Mouse (Mus musculus): ENCODE data around the gene 7530416G11Rik. TPM values are rescaled to one million over a fixed set of nuclear protein-coding genes. Genes with fewer than 3 reads are reported as not detected.
A peak's percentile ranks its signal among the peaks of the same experiment; 100 is the strongest.

The 7530416G11Rik gene
- total RNA-seq, 2 experiments from 2014 or later = not detected

- intact Hi-C loops (cut with DNase I) = no loop called here
- no peak for DNase-seq
Observed at GRCm38 (mm10) chr15:85488900-85489299, 14.1 kb downstream of the 7530416G11Rik start.

DNA sequence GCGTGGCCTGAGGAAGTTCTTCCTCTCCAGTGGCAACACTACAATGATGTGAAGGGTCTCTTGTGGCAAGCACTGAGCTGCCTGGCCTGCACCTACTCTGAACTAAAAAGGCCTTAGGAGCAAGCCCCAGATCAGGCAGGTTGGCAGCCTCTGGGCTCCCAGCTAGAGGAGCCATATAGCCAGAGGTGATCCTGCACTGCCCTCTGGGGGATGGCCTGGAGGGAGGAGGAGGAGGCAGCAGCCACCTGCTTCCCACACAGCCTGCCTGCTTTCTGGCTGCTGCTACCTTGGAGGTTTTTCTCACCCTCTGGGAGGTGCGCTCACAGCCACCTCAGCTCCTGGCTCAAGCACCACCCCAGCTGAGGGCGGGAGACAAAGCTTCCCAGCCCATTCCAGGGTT is 22.4 kb downstream of the 7530416G11Rik start:
- intact Hi-C loops (cut with DNase I) = no loop called here
- DNase-seq = peak; percentile 28

GRCm38 (mm10) chr15:85479919-85480318 is 23.1 kb downstream of the 7530416G11Rik start:
- intact Hi-C loops (cut with DNase I) = no loop called here
- DNase-seq = no peak

DNA sequence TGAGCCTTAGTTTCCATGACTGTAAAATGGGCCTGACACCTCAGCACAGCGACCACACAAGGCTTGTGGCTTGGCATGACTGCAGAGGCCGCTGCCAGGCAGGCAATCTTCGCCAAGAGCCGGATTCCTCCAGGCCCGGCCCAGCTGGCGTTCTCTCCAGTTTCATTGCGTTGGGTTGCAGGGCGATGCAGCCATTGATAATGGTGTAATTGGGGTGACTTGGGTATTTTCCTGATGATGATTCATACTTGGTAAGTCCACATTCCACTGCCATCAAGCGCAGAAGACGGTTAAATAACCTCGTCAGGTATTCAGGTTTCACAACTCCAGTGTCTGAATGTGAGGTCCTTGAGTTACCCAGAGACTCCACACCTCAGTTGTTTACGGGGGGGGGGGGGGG is 23.7 kb downstream of the 7530416G11Rik start:
- peak; percentile 62 for DNase-seq
- intact Hi-C loops (cut with DNase I) = no loop called here

DNA sequence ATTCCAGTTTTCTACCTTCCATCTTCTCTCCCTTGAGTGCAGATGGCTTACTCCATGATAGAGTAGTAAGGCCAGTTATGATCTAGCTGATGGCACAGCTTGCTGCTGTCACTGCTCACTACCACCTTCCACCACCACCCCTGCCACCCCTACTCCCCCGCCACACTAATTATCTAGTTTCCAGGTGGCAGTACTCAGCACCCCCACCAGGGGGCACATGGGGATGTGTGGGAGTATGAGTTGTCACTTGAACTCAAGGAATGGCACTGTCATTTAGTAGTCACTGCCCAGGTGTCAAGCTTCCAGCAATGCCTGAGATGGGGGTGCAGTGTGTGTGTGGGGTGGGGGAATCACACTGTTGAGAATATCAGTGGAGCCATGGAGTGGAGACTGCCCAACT is 25.4 kb downstream of the 7530416G11Rik start:
- DNase-seq = peak; percentile 79
- intact Hi-C loops (cut with DNase I) = no loop called here

DNA sequence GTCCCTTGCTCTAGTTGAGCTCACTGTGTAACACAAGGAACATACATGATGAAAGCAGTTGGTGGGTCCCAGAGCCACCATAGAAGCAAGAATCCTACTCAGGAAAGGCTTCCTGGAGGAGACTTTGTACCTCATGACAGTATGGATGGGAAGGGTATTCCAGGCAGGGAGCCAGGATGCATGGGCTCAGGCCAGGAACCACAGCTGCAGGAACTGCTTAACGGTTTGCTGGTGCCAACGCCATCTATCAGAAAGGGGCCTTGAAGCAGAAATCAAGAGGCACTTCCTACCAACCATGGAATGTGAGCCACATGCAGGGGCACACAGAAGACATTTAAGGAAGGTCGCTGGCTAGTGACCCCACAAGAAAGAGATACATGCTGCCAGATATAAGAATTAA is 28.3 kb downstream of the 7530416G11Rik start:
- intact Hi-C loops (cut with DNase I) = no loop called here
- peak; percentile 87 for DNase-seq

DNA sequence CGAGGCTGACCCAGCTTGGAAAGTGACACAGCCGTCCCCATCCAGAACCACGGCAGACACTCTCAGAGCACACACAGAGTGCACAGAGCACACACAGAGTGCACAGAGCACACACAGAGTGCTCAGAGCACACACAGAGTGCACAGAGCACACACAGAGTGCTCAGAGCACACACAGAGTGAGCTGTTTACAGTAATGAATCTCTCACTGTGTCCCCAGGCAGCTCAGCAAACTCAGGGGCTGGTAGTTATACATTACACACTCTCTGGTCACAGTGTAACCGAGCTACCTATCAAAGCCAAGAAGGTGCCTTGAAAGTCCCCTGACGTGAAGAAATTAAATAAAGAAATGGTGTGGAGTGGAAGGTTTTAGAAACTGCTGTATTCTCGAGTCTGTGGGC is 33.6 kb downstream of the 7530416G11Rik start:
- intact Hi-C loops (cut with DNase I) = no loop called here
- DNase-seq = no peak

DNA sequence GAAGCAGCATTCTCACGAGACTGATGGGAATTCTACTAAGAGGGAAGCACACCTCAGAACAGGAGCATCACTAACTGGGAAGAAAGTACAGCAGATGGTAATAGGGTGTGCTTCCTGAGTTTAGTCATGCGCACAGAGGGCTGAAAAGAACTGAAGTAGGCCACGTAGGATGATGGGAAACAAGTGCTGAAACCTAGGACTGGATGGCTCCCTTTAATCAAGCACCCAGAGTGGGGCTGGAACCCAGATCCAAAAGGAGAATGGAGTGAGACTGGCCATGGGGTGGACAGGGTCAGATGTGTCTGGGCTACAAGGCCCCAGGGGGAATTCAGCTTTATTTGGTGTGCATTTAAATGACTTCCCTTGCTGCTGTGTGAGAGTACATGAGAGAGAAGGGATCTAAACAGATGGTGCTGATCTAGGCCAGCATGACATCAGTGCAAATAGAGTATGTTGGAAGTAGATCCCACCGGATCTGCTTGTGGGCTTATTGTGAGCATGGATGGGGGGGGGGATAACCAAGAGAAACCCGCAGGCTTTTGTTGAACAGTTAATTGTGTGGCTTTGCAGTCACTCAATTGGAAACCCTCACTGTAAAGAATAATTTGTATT is 36.5 kb downstream of the 7530416G11Rik start:
- no peak for DNase-seq
- intact Hi-C loops (cut with DNase I) = no loop called here

DNA sequence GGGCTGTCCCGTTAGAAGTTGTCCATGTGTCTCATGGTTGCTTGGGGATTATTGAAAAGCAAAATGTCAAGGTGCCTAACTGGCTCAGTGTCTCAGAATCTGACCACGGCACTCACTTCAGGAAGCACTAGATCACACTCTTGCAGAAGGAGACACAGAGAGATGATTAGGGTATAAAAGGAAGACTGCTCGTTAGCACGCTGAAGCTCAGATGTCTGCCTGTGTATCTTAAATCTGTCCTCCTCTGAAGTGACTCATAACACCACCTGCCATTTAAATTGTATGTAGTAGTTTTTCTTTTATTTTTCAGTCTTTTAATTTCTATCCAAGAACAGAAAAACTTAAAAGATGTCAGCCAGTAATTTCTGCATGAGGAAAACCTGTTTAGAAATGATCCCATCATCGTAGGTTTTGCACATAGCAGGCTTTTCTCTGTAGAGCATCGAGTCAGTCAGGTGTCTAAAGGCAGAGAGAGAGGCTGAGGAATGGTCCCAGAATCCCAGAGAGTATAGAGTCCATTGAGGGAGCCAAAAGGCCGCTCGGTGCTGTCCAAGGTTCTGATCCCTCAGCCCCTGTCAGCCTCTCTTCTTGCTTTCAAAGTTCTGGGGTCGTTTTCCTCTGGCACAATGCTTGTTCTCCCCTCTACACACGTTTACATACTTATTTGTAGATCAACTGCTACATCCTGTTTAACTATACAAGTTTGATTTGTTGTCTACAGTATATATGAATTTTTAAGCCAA is 38.0 kb downstream of the 7530416G11Rik start:
- intact Hi-C loops (cut with DNase I) = loop anchor here (5.0 kb wide), 2 partner anchors 117 to 148 kb away; partner anchors contain the start of gene Wnt7b
- no peak for DNase-seq

GRCm38 (mm10) chr15:85464190-85464589 is 38.8 kb downstream of the 7530416G11Rik start:
- DNase-seq = peak; percentile 35
- intact Hi-C loops (cut with DNase I) = loop anchor here (5.0 kb wide), 2 partner anchors 118 to 147 kb away; partner anchors contain the start of gene Wnt7b

DNA sequence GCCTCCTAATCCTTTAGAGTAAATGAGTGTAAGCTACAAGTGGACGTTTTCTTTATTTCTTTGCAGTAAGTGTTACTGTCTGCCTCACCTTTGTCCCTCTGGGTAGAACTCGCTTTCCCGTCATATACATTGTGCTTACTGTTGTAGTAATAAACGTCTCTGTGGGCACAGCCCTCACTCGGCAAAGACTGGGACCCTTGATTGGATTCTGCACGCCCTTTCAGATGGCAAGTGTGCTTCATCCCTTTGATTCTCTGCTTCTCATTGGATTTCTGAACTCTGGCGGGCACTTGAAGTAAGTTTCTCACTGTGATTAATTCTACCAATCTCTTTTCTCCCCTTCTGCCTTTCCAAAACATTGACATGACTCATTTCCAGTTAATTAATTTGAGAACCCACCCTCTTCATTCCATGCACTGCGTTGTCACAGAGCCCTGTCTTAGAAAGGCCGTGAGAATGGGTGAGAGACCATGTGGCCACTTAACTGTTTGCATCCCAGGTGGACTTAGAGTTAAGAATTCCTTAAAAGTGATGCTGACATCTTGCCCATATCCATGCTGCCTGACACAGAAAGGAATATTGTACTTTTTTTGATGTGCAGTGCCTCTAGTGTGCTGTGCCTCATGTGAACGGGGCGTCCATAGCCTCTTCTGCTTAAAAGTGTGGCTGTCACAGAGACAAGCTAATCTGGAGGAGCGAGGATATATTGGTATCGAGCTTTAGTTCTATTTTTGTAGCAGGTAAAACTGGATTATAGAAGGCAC is 39.8 kb downstream of the 7530416G11Rik start:
- intact Hi-C loops (cut with DNase I) = loop anchor here (5.0 kb wide), 2 partner anchors 119 to 146 kb away; partner anchors contain the start of gene Wnt7b
- DNase-seq = no peak

DNA sequence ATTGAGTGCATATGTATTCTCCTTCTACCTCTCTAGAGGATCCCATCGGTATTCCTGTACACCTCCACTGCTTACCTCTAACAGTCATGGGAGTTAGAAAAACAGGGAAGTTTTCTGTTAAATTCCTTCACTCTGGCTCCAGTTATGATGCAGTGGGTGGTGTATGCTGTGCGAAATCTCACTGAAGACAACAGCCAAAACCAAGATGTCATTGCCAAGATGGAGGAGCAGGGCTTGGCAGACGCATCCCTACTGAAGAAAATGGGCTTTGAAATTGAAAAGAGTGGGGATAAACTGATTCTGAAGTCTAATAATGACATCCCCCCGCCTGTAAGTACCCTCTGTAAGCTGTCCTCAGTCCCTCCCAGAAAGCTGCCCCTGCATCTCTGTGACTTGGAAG is 40.9 kb downstream of the 7530416G11Rik start:
- DNase-seq = no peak
- intact Hi-C loops (cut with DNase I) = loop anchor here (5.0 kb wide), 2 partner anchors 120 to 145 kb away; partner anchors contain the start of gene Wnt7b

DNA sequence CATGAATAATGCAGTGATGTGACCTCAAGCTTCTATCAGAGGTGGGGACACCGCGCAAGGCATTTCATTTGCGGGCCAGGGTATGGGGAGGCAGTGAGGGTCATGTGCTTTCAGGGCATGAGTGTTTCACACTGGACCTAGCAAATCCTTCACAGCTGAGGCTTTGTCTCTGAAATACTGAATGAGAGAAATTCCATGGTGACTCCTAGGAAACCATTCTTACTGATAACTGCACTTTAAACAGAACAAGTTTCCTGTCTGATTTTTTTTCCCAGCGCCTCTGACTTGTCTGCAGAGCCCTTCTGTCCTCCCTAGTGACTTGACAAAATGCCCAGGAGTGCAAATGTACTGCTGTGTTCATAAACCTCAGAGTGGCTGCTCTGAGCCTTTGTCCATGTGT is 41.5 kb downstream of the 7530416G11Rik start:
- intact Hi-C loops (cut with DNase I) = loop anchor here (5.0 kb wide), 2 partner anchors 121 to 144 kb away; partner anchors contain the start of gene Wnt7b
- DNase-seq = peak; percentile 22

GRCm38 (mm10) chr15:85458631-85459082 is 44.4 kb downstream of the 7530416G11Rik start:
- no peak for DNase-seq
- intact Hi-C loops (cut with DNase I) = no loop called here

- no peak for DNase-seq
- intact Hi-C loops (cut with DNase I) = no loop called here
Observed at GRCm38 (mm10) chr15:85457838-85458237, 45.2 kb downstream of the 7530416G11Rik start.

DNA sequence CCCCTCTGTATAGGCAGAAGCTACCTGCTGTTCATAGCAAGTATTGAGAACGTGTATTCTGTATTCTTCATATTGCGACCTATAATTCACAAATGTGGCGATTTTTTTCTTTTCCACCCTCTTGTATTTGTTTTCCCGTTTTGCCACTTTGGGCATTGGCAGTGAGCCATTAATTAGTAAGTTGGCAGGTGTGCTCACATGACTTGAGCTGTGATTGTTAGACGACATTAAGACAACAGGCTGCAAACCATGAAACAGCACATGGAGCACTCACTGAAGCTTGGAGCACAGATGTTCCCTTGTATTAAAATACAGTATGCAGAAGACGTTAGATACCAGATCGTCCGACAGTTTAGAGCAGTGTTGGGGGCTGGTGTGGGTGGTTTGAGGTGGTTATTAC is 46.1 kb downstream of the 7530416G11Rik start:
- intact Hi-C loops (cut with DNase I) = no loop called here
- no peak for DNase-seq

DNA sequence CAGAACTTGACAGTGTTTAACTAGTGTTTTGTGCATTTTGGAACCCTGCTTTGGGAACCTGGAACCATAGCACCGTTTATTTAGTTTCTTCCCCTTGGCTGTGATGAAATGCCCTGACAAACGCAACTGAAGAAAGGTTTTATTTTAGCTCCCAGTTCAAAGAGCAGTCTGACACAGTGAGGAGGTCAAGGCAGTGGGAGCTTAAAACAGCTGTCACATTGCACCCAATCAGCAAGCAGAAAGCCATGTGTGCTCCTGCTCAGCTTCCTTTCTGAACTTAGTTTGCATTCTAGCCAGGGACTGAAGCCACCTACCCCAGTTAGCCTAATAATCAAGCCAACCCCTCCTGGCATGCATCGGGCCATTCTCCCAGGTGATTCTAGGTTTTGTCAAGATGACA is 56.4 kb downstream of the 7530416G11Rik start:
- DNase-seq = no peak
- intact Hi-C loops (cut with DNase I) = no loop called here

Data from left cerebral cortex, postnatal 4 days (tissue).